Mouse (Mus musculus) large intestine, adult 2 months (tissue): ENCODE measurements around the gene Gm20890. TPM values are rescaled to one million over a fixed set of nuclear protein-coding genes. Genes with fewer than 3 reads are reported as not detected.
"Not testable (repeated sequence)": the region's sequence is repeated elsewhere in the genome, so short reads cannot be mapped to it uniquely, and the experiment has no call there.

ENCODE experiments used
- DNase-seq: peaks from one replicate; pipeline ENCODE4 v3.0.0-alpha.2; 2012; ENCODE audit warnings: low read depth, low spot score
- WGBS: fragments of 180-500 bp; shearing (Covaris S2); methylation state at CpG from one replicate; pipeline ENCODE4 v1.1.7; 2018; 5-methylcytosine and 5-hydroxymethylcytosine counted together
- polyA plus RNA-seq: library from polyadenylated mRNA; depleted of rRNA; stranded (reverse); fragments of >200 nt; gene quantifications from 2 replicates; pipeline ENCODE4 v1.2.3, GENCODE M21; 2012; rRNA removed

Gene Gm20890
- not detected in 2 replicates for polyA plus RNA-seq

DNA sequence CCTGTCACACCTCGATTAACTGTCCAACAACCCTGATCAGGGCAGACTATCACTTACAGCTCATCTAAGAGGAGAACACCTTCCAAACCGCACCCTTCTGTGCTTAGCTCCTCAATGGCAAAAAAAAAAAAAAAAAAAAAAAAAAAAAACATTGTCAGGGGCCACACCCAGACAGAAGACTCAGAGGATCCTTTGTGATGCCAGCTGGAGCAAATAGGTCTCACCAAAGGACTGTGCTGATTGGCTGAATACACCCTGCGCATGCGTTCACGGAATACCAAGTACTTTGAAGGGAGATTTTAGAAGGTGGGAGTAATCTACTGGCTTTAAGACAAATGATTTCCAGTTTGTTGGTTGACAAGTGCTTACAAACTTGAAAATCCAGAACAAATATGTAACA is at the start of gene Gm20890:
TSS of gene Gm20890 (minus strand) at position 101 of the 400 bp plus-strand sequence.
- not testable (repeated sequence) for DNase-seq
- WGBS = no CpG with 5 or more reads among the region's 5 CpGs
